Mouse (Mus musculus): ENCODE results near the gene Rita1.

Gene Rita1

GRCm38 (mm10) chr5:120627515-120628300 is 15.3 kb upstream of the Rita1 start:
- no peak for DNase-seq

GRCm38 (mm10) chr5:120626399-120626798 is 14.0 kb upstream of the Rita1 start:
- peak in 1 of 2 experiments; percentile 62 for DNase-seq

GRCm38 (mm10) chr5:120624427-120624826 is 12.0 kb upstream of the Rita1 start:
- DNase-seq, result no peak

- DNase-seq, result peak; percentile 41 to 58
These were observed 9.9 kb upstream of the Rita1 start for GRCm38 (mm10) chr5:120622198-120622851.

- no peak for DNase-seq
These were observed 9.4 kb upstream of the Rita1 start for GRCm38 (mm10) chr5:120621846-120622197.

GRCm38 (mm10) chr5:120621078-120621765 is 8.8 kb upstream of the Rita1 start:
- peak; percentile 58 to 71 for DNase-seq

GRCm38 (mm10) chr5:120620375-120621077 is 8.1 kb upstream of the Rita1 start:
- peak; percentile 64 to 88 for DNase-seq

GRCm38 (mm10) chr5:120619201-120619600 is 6.8 kb upstream of the Rita1 start:
- DNase-seq, result peak; percentile 51 to 85

GRCm38 (mm10) chr5:120618778-120619177 is 6.4 kb upstream of the Rita1 start:
- no peak for DNase-seq

GRCm38 (mm10) chr5:120615903-120616302 is 3.5 kb upstream of the Rita1 start:
- DNase-seq, result peak in 1 of 2 experiments; percentile 62

GRCm38 (mm10) chr5:120612822-120613604 is 624 bp upstream of the Rita1 start:
- DNase-seq, result peak; percentile 100

GRCm38 (mm10) chr5:120611416-120611815 is 973 bp downstream of the Rita1 start:
- no peak for DNase-seq

GRCm38 (mm10) chr5:120610906-120611305 is 1.5 kb downstream of the Rita1 start:
- peak; percentile 62 to 70 for DNase-seq

GRCm38 (mm10) chr5:120609246-120609775 is 3.1 kb downstream of the Rita1 start:
- no peak for DNase-seq

GRCm38 (mm10) chr5:120607335-120607734 is 5.1 kb downstream of the Rita1 start:
- no peak for DNase-seq

- DNase-seq, result no peak
These were observed 5.7 kb downstream of the Rita1 start for GRCm38 (mm10) chr5:120606590-120607200.

- peak; percentile 89 to 95 for DNase-seq
These were observed 6.7 kb downstream of the Rita1 start for GRCm38 (mm10) chr5:120605688-120606087.

GRCm38 (mm10) chr5:120605241-120605661 is 7.1 kb downstream of the Rita1 start:
- no peak for DNase-seq

GRCm38 (mm10) chr5:120604839-120605238 is 7.5 kb downstream of the Rita1 start:
- peak; percentile 90 to 97 for DNase-seq

- no peak for DNase-seq
These were observed 8.9 kb downstream of the Rita1 start for GRCm38 (mm10) chr5:120603515-120603914.

- no peak for DNase-seq
These were observed 10.2 kb downstream of the Rita1 start for GRCm38 (mm10) chr5:120602210-120602609.
